Mouse (Mus musculus) gastrocnemius, postnatal 10 days (tissue): Measurements from ENCODE around the gene Slc25a44. TPM values are rescaled to one million over a fixed set of nuclear protein-coding genes. Genes with fewer than 3 reads are reported as not detected.
A peak's percentile ranks its signal among the peaks of the same experiment; 100 is the strongest.
"Not testable (repeated sequence)": the region's sequence is repeated elsewhere in the genome, so short reads cannot be mapped to it uniquely, and the experiment has no call there.

Experiments used
- DNase-seq: peaks from one replicate; pipeline ENCODE4 v3.0.0; 2021; ENCODE audit warnings: mixed read lengths
- total RNA-seq, 2 experiments: library from RNA; stranded (reverse); gene quantifications; 2 replicates each; pipeline ENCODE4 v1.2.3; 2021

Slc25a44 gene
- total RNA-seq, 2 experiments from 2014 or later = 11.9 to 12.3 TPM

GRCm38 (mm10) chr3:88412636-88413035 is 12.3 kb downstream of the Slc25a44 start:
- no peak for DNase-seq

GRCm38 (mm10) chr3:88411681-88412080 is 13.3 kb downstream of the Slc25a44 start:
- no peak for DNase-seq

GRCm38 (mm10) chr3:88410645-88411031 is 14.3 kb downstream of the Slc25a44 start:
- DNase-seq = no peak

DNA sequence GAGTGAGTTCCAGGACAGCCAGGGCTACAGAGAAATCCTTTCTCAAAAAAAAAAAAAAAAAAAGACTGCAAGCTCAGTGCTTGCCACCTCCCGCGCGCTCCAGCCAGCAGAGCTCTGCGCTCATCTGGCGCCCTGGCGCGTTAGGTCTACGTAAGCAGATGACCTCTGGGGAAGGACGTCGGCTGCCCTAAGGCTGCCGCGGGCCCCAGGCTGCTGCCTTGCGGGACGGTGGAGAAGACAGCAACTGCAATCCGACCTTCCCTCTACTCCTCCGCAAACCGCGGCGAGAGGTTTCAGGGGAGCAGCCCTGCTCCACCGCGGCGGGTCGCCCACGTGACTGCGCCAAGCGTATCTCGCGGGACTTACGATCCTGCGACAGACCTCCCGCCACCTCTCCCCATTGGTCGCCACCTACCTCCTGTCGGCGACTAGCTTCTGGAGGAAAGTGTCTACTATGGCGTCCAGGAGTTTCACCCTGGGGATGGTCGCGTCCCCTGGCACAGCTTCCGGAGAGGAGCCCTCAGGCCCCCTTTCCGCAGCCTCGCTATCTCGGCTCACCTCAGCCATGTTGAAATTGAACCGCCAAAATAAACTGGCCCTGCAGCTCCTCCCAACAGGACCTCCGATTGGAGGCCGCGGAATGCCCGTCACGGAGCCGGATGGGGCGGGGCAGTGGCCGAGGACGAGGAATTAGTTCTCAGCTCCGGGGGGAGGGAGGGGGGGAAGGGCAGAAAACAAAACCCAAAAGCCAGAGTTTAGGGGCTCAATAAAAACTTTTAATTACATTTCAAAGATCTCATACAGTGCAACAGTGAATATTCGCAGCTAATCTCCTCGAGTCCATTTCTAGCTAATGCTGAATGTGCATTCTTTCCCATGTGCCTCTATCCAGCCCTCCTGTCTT is 14.9 kb downstream of the Slc25a44 start, which contains the start of gene Pmf1:
Pmf1 (minus strand) TSS at position 591 of the 904 bp plus-strand sequence.
- DNase-seq = peak; percentile 90

GRCm38 (mm10) chr3:88408953-88409352 is 16.0 kb downstream of the Slc25a44 start:
- DNase-seq = no peak

- DNase-seq = no peak
Measured at GRCm38 (mm10) chr3:88407529-88407928, 17.4 kb downstream of the Slc25a44 start.

- peak; percentile 44 for DNase-seq
Measured at GRCm38 (mm10) chr3:88407090-88407489, 17.8 kb downstream of the Slc25a44 start.

DNA sequence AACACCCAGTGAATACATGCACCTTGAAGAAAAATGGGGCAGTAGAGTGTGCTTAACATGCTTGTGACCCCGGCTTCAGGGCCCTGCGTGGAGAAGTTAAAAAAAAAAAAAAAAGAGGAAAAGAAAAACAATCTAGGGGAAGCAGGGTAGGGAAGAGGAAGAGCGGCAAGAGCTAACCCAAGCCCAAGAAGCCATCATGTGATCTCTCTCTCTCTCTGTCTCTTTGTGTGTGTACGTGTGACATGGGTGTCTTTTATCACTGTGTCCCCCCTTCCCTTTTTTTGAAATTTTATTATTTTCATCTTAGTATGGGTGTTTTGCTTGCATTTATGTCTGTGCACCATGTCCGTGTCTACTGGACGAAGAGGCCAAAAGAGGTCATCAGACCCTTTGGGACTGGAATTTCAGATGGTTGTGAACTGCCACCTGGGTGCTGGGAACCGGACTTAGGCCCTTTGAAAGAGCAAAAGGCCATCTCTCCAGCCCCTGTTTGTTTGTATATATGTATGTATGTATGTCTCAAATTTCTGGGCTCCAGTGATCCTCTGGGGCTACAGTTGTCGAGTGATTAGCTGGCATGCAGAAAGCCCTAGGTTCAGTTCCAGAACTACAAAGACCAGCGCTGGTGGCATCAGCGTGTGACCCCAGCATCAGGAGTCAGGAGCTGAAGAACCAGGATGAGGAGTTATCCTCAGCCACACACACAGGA is 21.3 kb downstream of the Slc25a44 start:
- DNase-seq = no peak

DNA sequence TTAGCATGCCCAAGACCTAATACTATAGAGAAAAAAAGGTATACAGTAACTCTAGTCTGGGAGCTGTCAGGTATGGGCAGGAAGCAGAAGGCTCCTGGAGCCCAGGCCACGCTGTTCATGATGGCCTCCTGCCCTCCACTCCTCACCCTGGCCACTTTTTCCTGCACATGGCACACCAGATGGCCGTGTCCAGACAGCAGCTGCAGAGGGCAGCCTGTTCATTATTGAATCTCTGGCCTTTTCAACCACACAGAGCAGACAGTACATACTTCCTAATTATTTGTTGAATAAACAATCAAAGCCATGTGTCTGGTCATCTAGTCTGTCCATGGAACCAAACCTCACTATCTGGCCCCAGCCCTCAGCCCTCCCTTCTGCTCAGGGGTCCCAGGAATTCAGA is 26.3 kb downstream of the Slc25a44 start:
- no peak for DNase-seq

DNA sequence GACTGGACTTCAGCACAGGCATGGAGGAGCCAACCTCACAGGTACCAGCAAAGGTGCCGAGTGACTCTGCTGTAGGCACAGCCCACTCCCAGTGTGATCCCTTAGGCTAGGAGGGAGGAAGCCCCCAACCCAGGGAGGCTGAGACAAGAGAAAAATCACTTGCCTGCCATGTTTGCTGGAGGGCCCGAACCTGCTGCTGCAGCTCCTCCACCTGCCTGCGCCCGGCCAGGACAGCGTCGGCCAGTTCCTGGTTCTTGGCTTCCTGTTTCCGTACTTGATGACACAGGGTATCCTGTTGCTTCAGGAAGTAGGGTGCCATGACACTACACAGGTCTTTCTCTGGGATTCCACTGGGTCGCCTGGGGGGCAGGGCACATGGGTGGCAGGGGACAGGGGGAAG is 29.2 kb downstream of the Slc25a44 start:
- DNase-seq = no peak

GRCm38 (mm10) chr3:88395288-88395687 is 29.7 kb downstream of the Slc25a44 start:
- DNase-seq = no peak

DNA sequence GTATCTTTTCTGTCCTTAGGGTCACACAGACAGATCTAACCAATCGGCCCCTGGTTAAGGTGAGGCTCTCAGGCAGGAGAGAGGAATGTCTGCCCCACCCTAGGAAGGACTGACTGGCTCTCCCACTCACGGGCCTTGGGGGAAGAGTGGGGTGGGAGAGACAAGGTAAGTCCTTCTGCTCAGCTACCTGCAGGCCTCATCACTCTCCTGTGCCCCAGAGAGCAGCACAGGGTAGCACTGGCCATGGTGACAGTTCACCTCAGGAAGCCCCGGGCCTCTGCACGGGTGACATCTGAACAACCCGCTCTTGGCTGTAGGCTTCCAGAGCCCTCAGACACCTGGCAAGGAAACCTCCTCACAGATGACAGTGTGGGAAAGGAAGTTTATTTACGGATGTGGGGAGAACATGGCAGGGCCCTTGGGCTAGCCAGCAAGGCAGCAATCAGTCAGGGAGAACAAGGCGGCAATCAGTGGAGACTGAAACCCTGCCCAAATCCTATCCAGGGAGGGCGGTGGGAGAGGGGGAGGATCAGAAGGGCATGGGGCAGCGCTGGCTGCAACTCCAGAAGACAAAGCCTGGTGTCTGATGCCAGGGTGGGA is 31.1 kb downstream of the Slc25a44 start:
- no peak for DNase-seq

DNA sequence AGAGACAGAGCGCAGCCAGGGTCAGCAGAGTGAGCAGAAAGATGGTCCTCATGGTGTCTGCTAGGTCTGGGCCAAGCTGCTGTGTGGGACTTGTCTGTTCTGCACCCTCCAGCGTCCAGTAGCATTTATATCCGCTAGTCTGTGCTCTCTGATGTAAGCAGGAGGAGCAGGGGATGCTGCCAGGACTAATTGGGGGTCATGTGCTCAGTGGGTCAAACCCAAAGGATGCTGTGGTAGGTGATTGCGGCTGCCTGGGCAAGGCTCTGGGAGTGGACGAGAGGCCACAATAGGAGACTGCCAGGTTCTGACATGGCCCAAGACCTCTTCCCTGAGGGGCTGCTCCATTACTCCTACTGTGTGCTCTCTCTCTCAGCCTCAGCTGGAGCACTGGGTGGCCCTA is 40.6 kb downstream of the Slc25a44 start, which contains the start of gene Bglap:
Bglap (minus strand) TSS at position 101 of the 400 bp plus-strand sequence.
- no peak for DNase-seq

DNA sequence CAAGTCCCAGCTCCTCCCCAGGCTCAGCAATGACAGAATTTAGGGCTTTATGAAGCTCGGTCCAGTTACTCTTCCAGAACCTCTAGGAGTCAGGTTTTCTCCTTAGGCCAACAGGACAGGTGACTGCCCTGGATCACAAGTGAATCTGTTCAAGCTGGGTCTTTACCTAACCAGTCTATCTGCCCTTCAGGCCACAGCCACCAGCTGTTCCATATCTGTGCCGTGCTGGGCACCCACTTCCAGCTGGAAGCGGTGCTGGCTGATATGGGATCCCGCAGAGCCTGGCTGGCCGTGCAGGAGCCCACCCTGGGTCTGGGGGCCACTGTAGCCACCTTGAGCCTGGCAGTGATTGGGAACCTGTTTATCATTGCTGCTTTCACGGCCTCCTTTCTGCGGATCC is 42.6 kb downstream of the Slc25a44 start:
- not testable (repeated sequence) for DNase-seq

DNA sequence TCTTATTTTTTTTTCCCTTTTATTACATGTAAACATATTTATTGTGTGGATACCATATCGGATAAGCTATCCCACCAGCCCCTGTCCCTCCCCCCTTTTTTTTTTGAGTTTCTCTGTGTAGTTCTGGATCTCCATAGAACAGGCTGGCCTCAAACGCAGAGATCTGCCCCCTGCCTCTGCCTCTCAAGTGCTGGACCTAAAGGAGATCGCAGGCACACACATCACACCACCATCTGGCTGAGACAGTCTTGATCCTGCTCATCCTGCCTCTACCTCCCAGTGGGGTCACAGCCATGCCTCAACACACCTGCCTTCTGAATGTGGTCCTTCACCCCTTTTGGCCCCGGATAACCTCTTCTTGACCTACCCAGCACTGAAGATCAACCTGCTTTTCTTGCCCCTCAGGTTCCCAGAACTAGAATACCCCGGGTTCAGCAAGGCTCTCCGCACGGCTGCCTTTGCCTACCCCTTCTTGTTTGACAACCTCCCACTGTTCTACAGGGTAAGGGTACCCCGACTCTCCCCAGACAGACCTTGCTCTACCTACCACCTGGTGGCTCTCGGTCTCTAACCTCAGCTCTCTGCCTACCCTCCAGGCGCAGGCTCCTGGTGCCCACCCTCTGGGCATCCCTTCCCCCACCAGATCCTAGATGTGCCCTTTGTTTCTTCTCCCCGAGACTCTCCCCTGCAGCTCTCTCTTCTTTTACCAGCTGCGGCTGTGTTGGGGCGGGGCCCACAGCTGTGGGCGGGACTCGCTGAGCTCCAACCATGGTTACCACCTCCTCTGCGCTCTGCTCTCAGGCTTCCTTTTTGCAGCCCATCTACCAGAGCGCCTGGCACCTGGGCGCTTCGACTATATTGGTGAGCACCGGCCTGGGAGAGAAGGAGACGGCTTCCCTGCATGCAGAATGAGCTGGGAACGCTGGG is 43.3 kb downstream of the Slc25a44 start:
- not testable (repeated sequence) for DNase-seq

DNA sequence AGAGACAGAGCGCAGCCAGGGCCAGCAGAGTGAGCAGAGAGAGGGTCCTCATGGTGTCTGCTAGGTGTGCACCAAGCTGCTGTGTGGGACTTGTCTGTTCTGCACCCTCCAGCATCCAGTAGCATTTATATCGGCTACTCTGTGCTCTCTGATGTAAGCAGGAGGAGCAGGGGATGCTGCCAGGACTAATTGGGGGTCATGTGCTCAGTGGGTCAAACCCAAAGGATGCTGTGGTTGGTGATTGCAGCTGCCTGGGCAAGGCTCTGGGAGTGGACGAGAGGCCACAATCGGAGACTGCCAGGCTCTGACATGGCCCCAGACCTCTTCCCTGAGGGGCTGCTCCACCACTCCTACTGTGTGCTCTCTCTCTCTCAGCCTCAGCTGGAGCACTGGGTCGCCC is 46.3 kb downstream of the Slc25a44 start, which contains the start of gene Bglap2:
Bglap2 (minus strand) TSS at position 101 of the 400 bp plus-strand sequence.
- not testable (repeated sequence) for DNase-seq

DNA sequence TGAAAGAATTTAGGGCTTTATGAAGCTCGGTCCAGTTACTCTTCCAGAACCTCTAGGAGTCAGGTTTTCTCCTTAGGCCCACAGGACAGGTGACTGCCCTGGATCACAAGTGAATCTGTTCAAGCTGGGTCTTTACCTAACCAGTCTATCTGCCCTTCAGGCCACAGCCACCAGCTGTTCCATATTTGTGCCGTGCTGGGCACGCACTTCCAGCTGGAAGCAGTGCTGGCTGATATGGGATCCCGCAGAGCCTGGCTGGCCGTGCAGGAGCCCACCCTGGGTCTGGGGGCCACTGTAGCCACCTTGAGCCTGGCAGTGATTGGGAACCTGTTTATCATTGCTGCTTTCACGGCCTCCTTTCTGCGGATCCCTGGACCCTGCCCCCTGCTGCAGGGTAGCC is 48.3 kb downstream of the Slc25a44 start:
- not testable (repeated sequence) for DNase-seq

DNA sequence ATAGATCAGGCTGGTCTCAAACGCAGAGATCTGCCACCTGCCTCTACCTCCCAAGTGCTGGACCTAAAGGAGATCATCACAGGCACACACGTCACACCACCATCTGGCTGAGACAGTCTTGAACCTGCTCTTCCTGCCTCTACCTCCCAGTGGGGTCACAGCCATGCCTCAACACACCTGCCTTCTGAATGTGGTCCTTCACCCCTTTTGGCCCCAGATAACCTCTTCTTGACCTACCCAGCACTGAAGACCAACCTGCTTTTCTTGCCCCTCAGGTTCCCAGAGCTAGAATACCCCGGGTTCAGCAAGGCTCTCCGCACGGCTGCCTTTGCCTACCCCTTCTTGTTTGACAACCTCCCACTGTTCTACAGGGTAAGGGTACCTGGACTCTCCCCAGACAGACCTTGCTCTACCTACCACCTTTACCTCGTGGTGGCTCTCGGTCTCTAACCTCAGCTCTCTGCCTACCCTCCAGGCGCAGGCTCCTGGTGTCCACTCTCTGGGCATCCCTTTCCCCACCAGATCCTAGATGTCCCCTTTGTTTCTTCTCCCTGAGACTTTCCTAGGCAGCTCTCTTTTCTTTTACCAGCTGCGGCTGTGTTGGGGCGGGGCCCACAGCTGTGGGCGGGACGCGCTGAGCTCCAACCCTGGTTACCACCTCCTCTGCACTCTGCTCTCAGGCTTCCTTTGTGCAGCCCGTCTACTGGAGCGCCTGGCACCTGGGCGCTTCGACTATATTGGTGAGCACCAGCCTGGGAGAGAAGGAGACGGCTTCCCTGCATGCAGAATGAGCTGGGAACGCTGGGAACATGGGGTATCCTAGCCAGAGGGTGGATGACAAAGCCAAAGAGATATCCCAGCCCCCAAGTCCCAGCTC is 49.0 kb downstream of the Slc25a44 start:
- DNase-seq = not testable (repeated sequence)

GRCm38 (mm10) chr3:88372643-88373042 is 52.3 kb downstream of the Slc25a44 start, which contains the start of gene Bglap3:
TSS of gene Bglap3 (minus strand) at chr3:88372743.
- DNase-seq = not testable (repeated sequence)

DNA sequence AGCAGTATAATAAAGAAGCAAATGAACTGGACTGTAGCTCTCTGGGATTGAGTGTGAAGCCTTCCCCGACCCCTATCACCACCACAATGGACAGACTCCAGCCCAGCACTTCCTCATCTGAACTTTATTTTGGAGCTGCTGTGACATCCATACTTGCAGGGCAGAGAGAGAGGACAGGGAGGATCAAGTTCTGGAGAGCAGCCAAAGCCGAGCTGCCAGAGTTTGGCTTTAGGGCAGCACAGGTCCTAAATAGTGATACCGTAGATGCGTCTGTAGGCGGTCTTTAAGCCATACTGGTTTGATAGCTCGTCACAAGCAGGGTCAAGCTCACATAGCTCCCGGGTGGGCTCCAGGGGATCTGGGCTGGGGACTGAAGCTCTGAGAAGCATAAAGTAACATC is 56.4 kb downstream of the Slc25a44 start:
- peak; percentile 47 for DNase-seq
